Comparison of ENCODE assay signal across 24 mouse cellular contexts in genomic region chr7:73748437-73749108, GRCm38 (mm10). TPM values are rescaled to one million over a fixed set of nuclear protein-coding genes. Genes with fewer than 3 reads are reported as not detected.
A peak's percentile ranks its signal among the peaks of the same experiment; 100 is the strongest.
DNase-seq lines count a peak whose midpoint lies in the region; ATAC-seq and TF ChIP-seq lines count a peak whose summit lies in the region.
"Had no signal": no experiment of that assay in that cellular context is flagged by ENCODE, and none has a peak within 500 bp of the region (broad histone marks: within the 10 kb centered on the region; RNA-seq: fewer than 3 reads in every experiment).

No protein-coding gene starts in this region.

- peak; percentile 45; the same call in 1 of the 2 replicates for ATAC-seq in lung, embryonic 14.5 days (ENCODE audit: insufficient read depth)
- ATAC-seq in intestine, embryonic 16.5 days, result peak; percentile 31
- peak; percentile 78 for ATAC-seq in lung, postnatal 0 days
- peak; percentile 53 for ATAC-seq in stomach, embryonic 14.5 days (ENCODE audit: insufficient number of reproducible peaks, insufficient read depth, low FRiP score, low read depth)
- ATAC-seq: forebrain, embryonic 15.5 days; liver, postnatal 0 days; midbrain, embryonic 15.5 days; Patski had no signal

- H3K4me2 ChIP-seq in lung, embryonic 14.5 days, result peak overlapping the region; percentile 15; the same call in 1 of the 2 replicates
- H3K4me2 ChIP-seq in intestine, embryonic 16.5 days (ENCODE audit: low read depth, low read length), result no peak overlapping the region
- no peak overlapping the region for H3K4me2 ChIP-seq in lung, postnatal 0 days (replicated peaks; ENCODE audit: low read depth, low read length)
- no peak overlapping the region for H3K4me2 ChIP-seq in stomach, embryonic 14.5 days (replicated peaks; ENCODE audit: low read depth, low read length)
- H3K4me2 ChIP-seq: embryonic facial prominence, embryonic 12.5 days; forebrain, embryonic 15.5 days; heart, embryonic 12.5 days; hindbrain, embryonic 12.5 days; midbrain, embryonic 15.5 days; neural tube, embryonic 13.5 days had no signal

- TF ChIP-seq CTCF in lung, embryonic 14.5 days (IDR thresholded peaks at IDR 0.05; ENCODE audit: low read depth), result no peak
- TF ChIP-seq CTCF in lung, postnatal 0 days (IDR thresholded peaks at IDR 0.05), result no peak

- peak overlapping the region; percentile 89 for H3K27ac ChIP-seq in lung, embryonic 14.5 days (ENCODE audit: low read depth)
- peak overlapping the region; percentile 40; the same call in 1 of the 2 replicates for H3K27ac ChIP-seq in intestine, embryonic 16.5 days (ENCODE audit: low read length)
- H3K27ac ChIP-seq in lung, postnatal 0 days (ENCODE audit: low read length), result peak overlapping the region; percentile 83
- H3K27ac ChIP-seq in stomach, embryonic 14.5 days (ENCODE audit: low read length), result peak overlapping the region; percentile 88
- H3K27ac ChIP-seq: embryonic facial prominence, embryonic 12.5 days; forebrain, embryonic 15.5 days; hindbrain, embryonic 12.5 days; layer of hippocampus, adult 2 months; midbrain, embryonic 15.5 days; neural tube, embryonic 13.5 days had no signal

- WGBS in lung, embryonic 14.5 days, result 68% methylated on average over 5 of the region's 5 CpGs
- 71% methylated on average over 5 of the region's 5 CpGs for WGBS in intestine, embryonic 16.5 days
- WGBS in lung, postnatal 0 days, result 48% methylated on average over 5 of the region's 5 CpGs
- 64% methylated on average over 5 of the region's 5 CpGs for WGBS in stomach, embryonic 14.5 days

- TF ChIP-seq EP300 in lung, postnatal 0 days (IDR thresholded peaks at IDR 0.05), result no peak; the same call in 1 of the 2 replicates

- H3K9me3 ChIP-seq in lung, embryonic 14.5 days (ENCODE audit: low read depth, low read length), result no peaks in the 10 kb centered on the region
- no peaks in the 10 kb centered on the region for H3K9me3 ChIP-seq in intestine, embryonic 16.5 days (ENCODE audit: control insufficient read depth, low read length)
- no peaks in the 10 kb centered on the region for H3K9me3 ChIP-seq in lung, postnatal 0 days (ENCODE audit: low read length)
- H3K9me3 ChIP-seq in stomach, embryonic 14.5 days (ENCODE audit: control insufficient read depth, low read depth, low read length), result no peaks in the 10 kb centered on the region
- H3K9me3 ChIP-seq: embryonic facial prominence, embryonic 12.5 days; forebrain, embryonic 15.5 days; heart, embryonic 12.5 days; hindbrain, embryonic 12.5 days; midbrain, embryonic 15.5 days; neural tube, embryonic 13.5 days had no signal

- H3K9ac ChIP-seq in lung, embryonic 14.5 days, result no peak overlapping the region
- H3K9ac ChIP-seq in intestine, embryonic 16.5 days (ENCODE audit: low read depth, low read length), result no peak overlapping the region
- H3K9ac ChIP-seq in lung, postnatal 0 days (replicated peaks; ENCODE audit: low read depth), result no peak overlapping the region
- H3K9ac ChIP-seq in stomach, embryonic 14.5 days (replicated peaks; ENCODE audit: low read depth, low read length), result no peak overlapping the region
- H3K9ac ChIP-seq: embryonic facial prominence, embryonic 12.5 days; forebrain, embryonic 15.5 days; heart, embryonic 12.5 days; hindbrain, embryonic 12.5 days; liver, postnatal 0 days; midbrain, embryonic 15.5 days; neural tube, embryonic 13.5 days had no signal

- DNase-seq in lung, embryonic 14.5 days, result peak; percentile 44
- DNase-seq in lung, postnatal 14 days, result no peak
- DNase-seq in lung, postnatal 0 days (ENCODE audit: low spot score), result peak; percentile 76
- DNase-seq in cerebellum, adult 9-10 months, result no peak
- DNase-seq in adipocyte (ENCODE audit: low spot score), result no peak
- no peak for DNase-seq in spleen, postnatal 36 days (ENCODE audit: low spot score in 2 of 2)
- DNase-seq: adrenal gland, adult 8-10 months; cerebellum, adult 11-12 months; gastrocnemius, postnatal 10 days; heart, postnatal 10 days; kidney, adult 9 months; kidney, postnatal 14 days; liver, postnatal 0 days had no signal

- no peaks in the 10 kb centered on the region for H3K27me3 ChIP-seq in lung, embryonic 14.5 days (ENCODE audit: insufficient read depth, low read length)
- H3K27me3 ChIP-seq in intestine, embryonic 16.5 days (replicated peaks; ENCODE audit: control insufficient read depth, insufficient read depth, low read length), result no peaks in the 10 kb centered on the region
- H3K27me3 ChIP-seq in lung, postnatal 0 days (replicated peaks; ENCODE audit: insufficient read depth, low read length), result no peaks in the 10 kb centered on the region
- H3K27me3 ChIP-seq in stomach, embryonic 14.5 days (ENCODE audit: control insufficient read depth, insufficient read depth, low read length), result no peaks in the 10 kb centered on the region
- H3K27me3 ChIP-seq: embryonic facial prominence, embryonic 12.5 days; forebrain, embryonic 15.5 days; heart, embryonic 12.5 days; hindbrain, embryonic 12.5 days; midbrain, embryonic 15.5 days; neural tube, embryonic 13.5 days; Patski had no signal

- peaks cover 6% of the 10 kb centered on the region; the same call in 1 of the 2 replicates for H3K4me1 ChIP-seq in lung, embryonic 14.5 days (ENCODE audit: insufficient read depth)
- H3K4me1 ChIP-seq in intestine, embryonic 16.5 days (ENCODE audit: control insufficient read depth, insufficient read depth, low read length), result peaks cover 17% of the 10 kb centered on the region
- peaks cover 9% of the 10 kb centered on the region; the same call in 1 of the 2 replicates for H3K4me1 ChIP-seq in lung, postnatal 0 days (ENCODE audit: insufficient read depth, low read depth, low read length)
- peaks cover 22% of the 10 kb centered on the region for H3K4me1 ChIP-seq in stomach, embryonic 14.5 days (ENCODE audit: control insufficient read depth, insufficient read depth, low read length)
- H3K4me1 ChIP-seq: midbrain, embryonic 15.5 days had no signal

- no peaks in the 10 kb centered on the region for H3K36me3 ChIP-seq in lung, embryonic 14.5 days (ENCODE audit: insufficient read depth)
- H3K36me3 ChIP-seq in intestine, embryonic 16.5 days (ENCODE audit: control insufficient read depth, insufficient read depth, low read length), result no peaks in the 10 kb centered on the region
- no peaks in the 10 kb centered on the region for H3K36me3 ChIP-seq in lung, postnatal 0 days (ENCODE audit: insufficient read depth, low read length)
- H3K36me3 ChIP-seq in stomach, embryonic 14.5 days (ENCODE audit: control insufficient read depth, insufficient read depth, low read length), result no peaks in the 10 kb centered on the region
- H3K36me3 ChIP-seq: embryonic facial prominence, embryonic 12.5 days; forebrain, embryonic 15.5 days; heart, embryonic 12.5 days; hindbrain, embryonic 12.5 days; midbrain, embryonic 15.5 days; neural tube, embryonic 13.5 days had no signal

- no peak overlapping the region for H3K4me3 ChIP-seq in lung, embryonic 14.5 days (ENCODE audit: low read depth, low read length)
- H3K4me3 ChIP-seq in intestine, embryonic 16.5 days (ENCODE audit: low read length), result no peak overlapping the region
- no peak overlapping the region for H3K4me3 ChIP-seq in lung, postnatal 0 days (ENCODE audit: low read depth, low read length)
- no peak overlapping the region for H3K4me3 ChIP-seq in stomach, embryonic 14.5 days (ENCODE audit: low read depth, low read length)
- H3K4me3 ChIP-seq: embryonic facial prominence, embryonic 12.5 days; forebrain, embryonic 15.5 days; heart, embryonic 12.5 days; hindbrain, embryonic 12.5 days; layer of hippocampus, adult 2 months; midbrain, embryonic 15.5 days; myocyte; neural tube, embryonic 13.5 days had no signal

RNA-seq across cellular contexts. Expression of gene Fam174b, which starts 8.5 kb away (rescaled TPM):
- 72.6 and 74.8 TPM in 2 replicates for polyA plus RNA-seq in lung, embryonic 14.5 days (2014; fragmentation: Nextera tagmentation; extraction: Ambion mirVana)
- 32.7 and 33.7 TPM in 2 replicates for polyA plus RNA-seq in intestine, embryonic 16.5 days (2015; fragmentation: Nextera tagmentation; extraction: Ambion mirVana)
- 116 and 147 TPM in 2 replicates for polyA plus RNA-seq in lung, postnatal 0 days (2015; fragmentation: Nextera tagmentation; extraction: Ambion mirVana)
- polyA plus RNA-seq in stomach, embryonic 14.5 days (2014; fragmentation: Nextera tagmentation; extraction: Ambion mirVana), result 53.5 and 56.1 TPM in 2 replicates
- polyA plus RNA-seq: myocyte had no signal

Comparison
In these comparisons a context has a peak if more than half of its experiments do, and no peak if none do; other contexts are left out.
1. DNase-seq: peak in lung, embryonic 14.5 days (single experiment) and lung, postnatal 0 days (single experiment); none in lung, postnatal 14 days (single experiment), cerebellum, adult 9-10 months (single experiment), adipocyte (single experiment) and spleen, postnatal 36 days (0 of 2).
2. Peak in every context shown above with its lines, with median percentiles within 50 percentile points of each other: ATAC-seq and H3K27ac ChIP-seq.